Mouse (Mus musculus) mouse trophoblast stem cell (cell line): Measurements from ENCODE around the gene Ccl5.

Experiments
- in situ Hi-C, 2 experiments: fragments of 300-500 bp; cut with MseI, MboI; formaldehyde crosslinking; loops; 2 replicates in 1 of 2; 3 replicates in 1 of 2; pipeline ENCODE4 v1.15.1; 2025

The Ccl5 gene

DNA sequence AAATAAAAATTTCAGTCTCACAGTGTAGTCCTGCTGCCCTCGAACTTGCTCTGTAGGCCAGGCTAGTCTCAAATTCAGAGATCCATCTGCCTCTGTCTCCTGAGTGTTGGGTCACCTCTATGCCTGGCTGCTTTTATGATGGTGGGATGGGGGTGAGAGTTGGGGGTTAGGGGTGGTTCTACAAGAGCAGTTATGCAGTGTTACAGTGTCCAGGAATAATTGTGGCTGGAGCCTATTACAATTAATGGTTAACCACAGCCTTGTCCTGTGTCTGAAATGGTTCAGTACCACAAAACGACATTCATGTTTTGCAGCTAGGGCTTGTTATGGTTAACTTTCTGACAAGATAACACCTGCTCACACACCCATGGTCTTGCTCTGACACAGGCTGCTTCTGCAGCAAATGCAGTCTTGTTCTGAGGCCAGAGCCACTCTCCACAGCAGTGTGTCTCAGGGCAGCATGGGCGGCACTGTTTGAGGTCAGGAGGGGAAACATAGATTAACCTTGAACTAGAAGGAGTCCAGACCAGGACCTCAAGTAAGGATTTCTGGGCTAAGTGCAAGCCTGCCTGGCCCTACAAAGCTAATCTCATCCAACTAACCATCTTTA, 8.5 kb upstream of the Ccl5 start:
- in situ Hi-C loops = no loop called here

DNA sequence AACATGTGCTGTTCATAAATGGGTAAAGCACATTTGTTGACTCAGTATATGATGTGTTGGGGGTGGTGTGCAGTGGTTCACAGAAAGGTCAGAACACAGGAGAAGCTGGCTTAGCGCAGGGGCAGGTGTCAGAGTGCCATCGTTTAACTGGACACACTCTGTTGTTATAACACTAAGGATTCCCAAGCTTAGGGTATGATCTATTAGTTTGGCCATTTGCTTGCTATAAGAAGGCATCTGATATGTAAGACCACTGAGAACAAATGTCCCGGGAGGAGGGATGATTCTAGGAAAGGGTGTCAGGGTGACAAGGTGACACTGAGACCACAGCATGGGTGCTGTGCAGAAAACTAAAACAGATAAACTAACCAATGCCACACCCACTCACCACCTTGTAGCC, 6.5 kb upstream of the Ccl5 start:
- in situ Hi-C loops = no loop called here

DNA sequence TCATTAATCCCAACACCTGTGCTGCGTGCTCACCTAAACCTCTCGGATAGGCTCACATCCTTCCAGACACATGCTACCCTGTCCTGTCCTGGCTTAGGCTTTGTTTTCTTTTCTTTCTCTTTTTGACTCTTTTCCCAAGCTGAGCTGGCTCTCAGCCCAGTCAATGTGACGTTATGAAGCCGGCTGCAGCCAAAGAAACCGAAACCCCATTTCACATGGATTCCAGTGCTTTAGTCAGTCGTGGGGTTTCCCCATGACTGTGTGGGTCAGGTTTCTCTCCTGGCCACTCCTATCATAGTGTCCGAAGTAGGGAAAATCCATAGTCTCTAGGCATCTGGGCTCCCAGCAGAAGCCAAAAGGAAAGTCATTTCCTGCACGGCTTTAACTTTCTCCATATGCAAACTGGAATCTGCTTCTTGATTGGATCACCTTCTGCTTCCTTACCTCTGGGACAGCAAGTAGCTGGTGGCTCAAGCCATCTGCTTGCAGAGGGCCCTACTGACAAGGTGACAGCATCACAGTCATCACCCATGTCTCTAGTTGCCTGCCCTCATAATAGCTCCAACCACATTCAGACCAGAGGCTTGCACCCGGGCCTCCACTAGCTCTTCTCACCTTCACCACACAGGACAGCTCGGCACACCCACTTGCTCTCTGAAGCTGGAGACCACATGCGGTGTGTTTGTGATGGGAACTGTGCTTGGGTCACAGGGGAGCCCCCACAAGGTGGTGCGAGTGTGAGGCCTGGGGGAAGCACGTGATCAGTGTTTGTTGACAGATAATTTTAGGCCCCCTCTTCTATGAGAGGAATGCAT, 4.5 kb upstream of the Ccl5 start:
- in situ Hi-C loops = no loop called here

DNA sequence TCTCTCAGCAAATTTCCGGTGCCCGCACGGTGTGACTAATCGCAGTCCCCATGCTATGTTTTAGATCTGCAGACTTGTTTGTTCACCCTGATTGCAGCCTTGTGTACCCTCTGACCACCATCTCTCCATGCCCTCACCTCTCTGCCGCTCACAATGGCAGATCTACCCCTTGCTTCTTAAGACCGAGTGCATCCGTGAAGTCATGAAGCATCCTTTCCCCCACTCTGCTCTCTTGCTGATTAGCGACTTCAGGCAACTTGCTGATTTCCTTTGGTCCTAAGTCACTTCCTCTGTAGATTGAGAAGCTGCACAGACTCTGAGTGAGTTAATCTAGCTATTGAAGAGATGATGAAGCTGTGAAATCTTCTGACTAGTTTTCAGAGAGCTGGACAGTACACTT, 3.8 kb upstream of the Ccl5 start:
- in situ Hi-C loops = no loop called here

DNA sequence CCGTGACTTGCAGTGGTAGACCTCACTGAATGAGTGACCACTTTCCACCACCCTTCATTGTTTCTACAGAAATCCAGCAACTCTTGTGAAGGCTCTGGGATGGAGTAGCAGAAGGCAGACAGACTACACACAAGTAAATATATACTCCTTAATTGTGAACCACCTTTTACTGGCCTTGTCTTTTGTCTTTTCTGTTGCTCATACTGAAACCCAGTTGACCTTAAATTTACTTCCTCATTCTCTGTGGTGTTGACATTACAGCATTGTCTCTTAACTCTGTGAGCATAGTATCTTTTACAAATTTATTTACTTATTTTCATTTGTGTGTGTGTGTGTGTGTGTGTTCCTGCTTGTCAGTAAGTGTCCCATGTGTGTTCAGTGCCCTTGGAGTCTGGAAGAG, 2.9 kb upstream of the Ccl5 start:
- in situ Hi-C loops = no loop called here

DNA sequence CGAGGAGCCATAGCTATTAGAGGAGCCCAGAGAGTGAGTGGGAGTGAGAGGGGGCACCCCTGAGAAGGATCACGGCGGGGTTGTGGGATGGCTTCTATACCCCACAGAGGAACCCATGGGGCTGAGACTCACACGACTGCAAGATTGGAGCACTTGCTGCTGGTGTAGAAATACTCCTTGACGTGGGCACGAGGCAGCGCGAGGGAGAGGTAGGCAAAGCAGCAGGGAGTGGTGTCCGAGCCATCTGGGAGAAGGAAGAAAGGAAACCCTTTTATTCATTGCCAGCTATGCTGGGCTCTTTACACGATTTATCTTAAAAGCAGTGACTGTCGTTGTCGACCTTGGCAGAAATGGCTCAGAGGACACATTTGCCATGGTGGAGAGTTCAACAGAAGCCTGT, 1.3 kb downstream of the Ccl5 start:
- in situ Hi-C loops = no loop called here

DNA sequence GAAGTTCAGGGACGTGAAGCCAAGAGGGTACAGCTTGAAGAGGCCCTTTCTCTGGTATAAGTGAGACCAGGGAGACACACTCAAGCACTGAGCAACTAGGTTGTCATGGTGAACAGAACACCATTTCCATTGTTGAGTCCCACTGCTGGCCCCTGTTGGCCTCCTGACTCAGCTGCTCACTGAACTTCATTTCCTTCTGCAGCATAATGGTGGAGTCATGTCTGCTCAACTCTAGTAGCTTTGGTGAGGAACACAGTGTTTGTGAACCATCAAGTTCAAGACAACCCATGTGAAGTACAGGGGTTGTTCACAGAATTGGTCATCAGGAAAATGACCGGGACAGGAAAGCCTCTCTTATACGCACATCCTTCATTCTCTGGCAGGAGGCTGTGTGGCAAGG, 8.2 kb downstream of the Ccl5 start, which contains the start of gene Heatr9:
TSS of gene Heatr9 (minus strand) at position 101 of the 400 bp plus-strand sequence.
- in situ Hi-C loops = no loop called here

DNA sequence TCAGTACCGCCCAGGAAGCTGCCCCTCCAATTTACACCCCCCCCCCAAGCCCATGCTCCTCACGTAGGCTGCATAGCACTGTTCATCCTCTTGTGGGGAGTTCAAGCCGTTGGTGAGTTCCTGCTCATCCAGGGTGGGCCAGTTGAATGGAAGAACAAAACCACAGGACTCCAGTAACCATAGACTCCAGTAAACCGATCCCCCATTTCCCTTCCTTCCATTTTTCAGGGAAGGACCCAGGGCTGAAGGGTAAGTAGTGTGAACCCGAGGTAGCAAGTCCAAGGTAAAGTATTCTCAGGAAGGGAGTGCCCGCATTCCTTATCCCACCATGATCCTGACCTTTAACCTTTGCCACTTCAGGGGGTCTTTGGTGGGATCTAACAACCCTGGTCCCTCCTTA, 11.9 kb downstream of the Ccl5 start:
- in situ Hi-C loops = no loop called here

DNA sequence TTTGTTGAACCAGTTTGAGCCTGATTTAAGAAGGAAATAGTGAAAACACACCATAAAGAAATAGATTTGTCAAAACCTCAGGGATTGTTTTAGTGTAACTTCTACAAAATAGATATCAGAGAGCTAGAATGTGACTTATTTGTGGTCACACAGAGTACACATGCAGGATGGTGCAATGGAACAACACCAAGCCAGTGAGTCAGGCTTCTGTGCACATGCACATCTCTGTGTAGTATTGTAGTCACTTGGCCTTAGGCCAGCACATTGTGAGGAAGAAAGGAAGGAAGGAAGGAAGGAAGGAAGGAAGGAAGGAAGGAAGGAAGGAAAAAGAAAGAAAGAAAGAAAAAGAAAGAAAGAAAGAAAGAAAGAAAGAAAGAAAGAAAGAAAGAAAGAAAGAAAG, 13.2 kb downstream of the Ccl5 start:
- in situ Hi-C loops = no loop called here

DNA sequence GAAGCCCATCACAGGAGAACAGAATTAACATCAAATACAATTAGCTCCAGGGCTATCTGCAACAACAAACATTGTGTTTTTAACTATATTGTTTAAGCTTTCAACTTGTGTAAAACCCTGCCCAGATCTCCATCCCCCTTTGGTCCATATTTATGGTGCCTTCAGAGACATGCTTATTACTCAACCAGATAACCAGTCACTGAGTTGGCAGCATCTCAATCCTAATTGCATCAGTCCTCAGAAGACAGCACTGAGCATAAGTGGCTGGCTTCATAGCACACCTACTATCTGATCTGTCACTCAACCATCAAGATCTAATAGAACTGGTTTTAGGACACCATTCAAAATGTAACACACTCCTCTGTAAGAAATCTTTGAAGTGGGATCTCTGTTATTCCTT, 20.8 kb downstream of the Ccl5 start:
- in situ Hi-C loops = no loop called here

DNA sequence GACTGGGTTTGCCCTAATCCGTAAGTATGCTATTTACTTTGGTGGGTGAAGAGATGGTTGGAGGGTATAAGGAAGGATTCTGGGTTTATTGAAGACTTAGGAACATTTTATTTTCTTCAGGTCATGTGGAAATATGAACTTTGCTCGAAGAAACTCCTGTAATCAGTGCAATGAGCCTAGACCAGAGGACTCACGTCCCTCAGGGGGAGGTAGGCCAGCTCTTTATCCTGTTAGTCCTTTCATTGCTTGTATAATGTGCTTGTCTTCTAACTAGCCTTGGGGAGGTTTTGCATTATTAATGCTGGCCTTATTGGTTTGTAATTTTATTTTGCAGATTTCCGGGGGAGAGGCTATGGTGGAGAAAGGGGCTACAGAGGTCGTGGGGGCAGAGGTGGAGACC, 26.0 kb downstream of the Ccl5 start:
- in situ Hi-C loops = no loop called here

DNA sequence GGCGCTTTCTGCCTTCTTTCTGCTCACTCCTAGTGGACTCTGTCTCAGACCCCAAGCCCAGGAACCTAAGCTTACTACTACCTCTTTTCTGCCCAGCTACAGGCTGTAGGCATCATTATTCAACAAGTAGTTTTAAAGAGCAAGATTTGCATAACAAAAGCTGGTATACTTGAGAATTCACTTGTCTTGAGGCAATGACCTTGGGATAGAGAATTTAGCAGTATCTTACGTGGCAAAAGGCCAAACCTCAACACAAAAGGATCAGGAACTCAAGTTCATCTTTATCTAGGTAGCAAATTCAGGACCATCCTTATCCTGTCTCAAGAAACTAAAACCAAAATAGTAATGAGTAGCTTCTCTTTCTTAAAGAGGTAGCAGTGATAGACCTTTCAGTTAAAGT, 34.7 kb downstream of the Ccl5 start:
- in situ Hi-C loops = no loop called here

DNA sequence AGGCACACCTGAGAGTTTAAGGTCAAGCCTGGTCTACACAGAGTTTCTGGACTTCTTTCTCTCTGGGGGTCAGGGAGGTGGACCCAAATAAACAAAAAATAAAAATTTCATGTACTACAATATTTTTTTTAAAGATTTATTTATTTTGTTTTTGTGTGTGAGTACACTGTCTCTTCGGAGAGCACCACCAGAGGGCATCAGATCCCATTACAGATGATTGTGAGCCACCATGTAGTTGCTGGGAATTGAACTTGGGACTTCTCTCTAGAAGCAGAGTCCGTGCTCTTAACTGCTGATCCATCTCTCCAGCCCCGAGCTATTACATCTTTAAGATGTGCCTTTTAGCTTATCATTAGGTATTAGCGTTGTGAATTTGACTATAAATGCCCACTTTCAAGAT, 38.8 kb downstream of the Ccl5 start:
- in situ Hi-C loops = no loop called here
